Mouse (Mus musculus): Measurements from ENCODE around the gene Ubr1. TPM values are rescaled to one million over a fixed set of nuclear protein-coding genes. Genes with fewer than 3 reads are reported as not detected.
A peak's percentile ranks its signal among the peaks of the same experiment; 100 is the strongest.

Ubr1 gene
- total RNA-seq, 2 experiments from 2014 or later = 44.7 to 48.0 TPM

DNA sequence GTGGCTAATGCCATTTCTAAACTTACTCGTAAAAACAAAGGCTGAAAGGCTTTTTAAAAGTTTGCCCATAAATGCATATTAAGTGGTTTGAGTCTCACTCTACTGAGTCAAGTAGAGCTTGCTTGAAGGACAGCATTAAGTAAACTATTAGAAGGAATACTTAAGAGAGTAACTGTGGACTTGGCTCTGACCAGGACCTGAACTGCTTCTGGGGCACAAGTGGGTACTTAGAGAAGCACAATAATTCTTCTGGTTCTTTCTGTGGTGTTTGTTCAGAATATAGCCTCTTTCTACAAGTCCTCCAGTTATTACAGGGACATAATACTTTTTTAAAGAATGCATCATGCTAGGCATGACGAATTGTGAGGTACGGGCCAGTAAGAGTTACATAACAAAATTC, 5.0 kb downstream of the Ubr1 start:
- H3K4me3 ChIP-seq = no peak overlapping the region
- no peak for DNase-seq (ENCODE audit: low spot score in 2 of 2)

GRCm38 (mm10) chr2:120963110-120963509, 7.4 kb downstream of the Ubr1 start:
- no peak for DNase-seq (ENCODE audit: low spot score in 2 of 2)
- TF ChIP-seq CTCF (conservative IDR thresholded peaks at IDR 0.05) = no peak
- H3K4me3 ChIP-seq = no peak overlapping the region
- H3K27ac ChIP-seq = no peak overlapping the region

More for the DNA sequence above, 5.0 kb downstream of the Ubr1 start:
- H3K27ac ChIP-seq = no peak overlapping the region
- TF ChIP-seq CTCF (conservative IDR thresholded peaks at IDR 0.05) = no peak

DNA sequence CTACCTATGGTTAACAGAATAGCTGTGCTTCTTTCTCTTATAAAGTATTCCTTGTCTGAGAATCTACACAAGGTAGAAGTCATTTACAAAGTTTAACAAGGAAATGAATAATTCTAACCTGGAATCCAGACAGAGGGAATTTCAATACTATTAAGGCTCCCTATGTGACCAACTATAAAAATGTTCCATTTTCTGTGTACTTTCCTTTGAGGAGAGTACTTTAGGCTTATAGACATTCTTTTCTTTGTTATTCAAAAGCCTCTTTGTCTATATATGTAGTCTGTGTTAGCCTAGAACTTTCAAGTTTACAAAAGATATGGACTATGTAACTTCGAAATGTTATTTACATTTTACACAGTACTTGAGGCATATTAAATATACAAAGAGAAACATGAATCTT, 10.3 kb downstream of the Ubr1 start:
- H3K27ac ChIP-seq = no peak overlapping the region
- H3K4me3 ChIP-seq = no peak overlapping the region
- no peak for TF ChIP-seq CTCF (conservative IDR thresholded peaks at IDR 0.05)
- DNase-seq (ENCODE audit: low spot score in 2 of 2) = no peak

GRCm38 (mm10) chr2:120959827-120960226, 10.7 kb downstream of the Ubr1 start:
- H3K27ac ChIP-seq = no peak overlapping the region
- H3K4me3 ChIP-seq = no peak overlapping the region
- TF ChIP-seq CTCF (conservative IDR thresholded peaks at IDR 0.05) = no peak
- DNase-seq (ENCODE audit: low spot score in 2 of 2) = no peak

DNA sequence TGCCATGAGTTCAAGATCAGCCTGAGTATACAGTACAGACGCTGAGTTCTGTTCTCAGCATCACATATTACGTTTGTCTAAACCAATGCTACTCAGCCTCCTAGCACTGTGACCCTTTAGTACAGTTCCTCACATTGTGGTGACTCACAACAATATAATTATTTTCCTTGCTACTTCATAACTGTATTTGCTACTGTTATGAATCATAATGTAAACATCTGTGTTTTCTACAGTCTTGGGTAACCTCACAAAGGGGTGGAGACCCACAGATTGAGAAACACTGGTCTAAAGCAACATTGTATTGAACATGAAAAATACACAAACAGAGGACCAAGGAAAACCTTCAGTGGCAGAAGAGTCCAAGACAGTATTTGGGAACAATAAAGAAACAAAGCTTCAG, 11.2 kb downstream of the Ubr1 start:
- Histone ChIP-seq H3K4me3 (no peak overlapping the region), H3K27ac (no peak overlapping the region)
- TF ChIP-seq CTCF (conservative IDR thresholded peaks at IDR 0.05) = no peak
- DNase-seq (ENCODE audit: low spot score in 2 of 2) = no peak

GRCm38 (mm10) chr2:120952176-120952938, 18.2 kb downstream of the Ubr1 start:
- H3K4me3 ChIP-seq = no peak overlapping the region
- TF ChIP-seq CTCF (conservative IDR thresholded peaks at IDR 0.05) = no peak
- no peak for DNase-seq (ENCODE audit: low spot score in 2 of 2)
- no peak overlapping the region for H3K27ac ChIP-seq

DNA sequence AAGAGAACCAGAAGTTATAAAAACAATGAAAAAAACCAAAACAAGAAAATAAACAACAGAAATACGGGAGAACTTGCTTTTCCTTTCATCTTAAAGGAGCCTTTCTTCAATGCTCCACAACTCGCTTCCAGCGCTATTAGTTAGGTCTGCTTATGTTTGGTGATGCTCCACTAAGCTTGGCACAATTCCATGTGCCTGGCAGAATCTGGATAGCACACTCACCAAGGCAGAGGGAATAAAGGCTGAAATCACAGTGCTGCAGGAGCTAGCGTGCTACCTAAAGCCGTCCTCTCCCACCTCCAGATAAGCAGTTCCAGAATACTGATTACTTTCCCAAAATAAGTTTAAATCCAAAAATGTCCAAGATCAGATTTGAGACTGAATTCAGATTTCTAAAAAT, 19.3 kb downstream of the Ubr1 start:
- Histone ChIP-seq H3K4me3 (no peak overlapping the region), H3K27ac (0 out of 2 replicates have a peak overlapping the region, but pooled peaks have one; percentile 3)
- peak; percentile 29 to 47 for DNase-seq (ENCODE audit: low spot score in 2 of 2)
- no peak for TF ChIP-seq CTCF (conservative IDR thresholded peaks at IDR 0.05)

GRCm38 (mm10) chr2:120933038-120933437, 37.5 kb downstream of the Ubr1 start:
- no peak for DNase-seq (ENCODE audit: low spot score in 2 of 2)
- no peak for TF ChIP-seq CTCF (conservative IDR thresholded peaks at IDR 0.05)
- Histone ChIP-seq H3K27ac (no peak overlapping the region), H3K4me3 (no peak overlapping the region)

GRCm38 (mm10) chr2:120909556-120909955, 61.0 kb downstream of the Ubr1 start:
- TF ChIP-seq CTCF (conservative IDR thresholded peaks at IDR 0.05) = no peak
- DNase-seq (ENCODE audit: low spot score in 2 of 2) = no peak
- no peak overlapping the region for H3K27ac ChIP-seq
- H3K4me3 ChIP-seq = no peak overlapping the region

- H3K27ac ChIP-seq = no peak overlapping the region
- TF ChIP-seq CTCF (conservative IDR thresholded peaks at IDR 0.05) = no peak
- H3K4me3 ChIP-seq = no peak overlapping the region
- DNase-seq (ENCODE audit: low spot score in 2 of 2) = no peak
Observed at GRCm38 (mm10) chr2:120896361-120896760, 74.2 kb downstream of the Ubr1 start.

DNA sequence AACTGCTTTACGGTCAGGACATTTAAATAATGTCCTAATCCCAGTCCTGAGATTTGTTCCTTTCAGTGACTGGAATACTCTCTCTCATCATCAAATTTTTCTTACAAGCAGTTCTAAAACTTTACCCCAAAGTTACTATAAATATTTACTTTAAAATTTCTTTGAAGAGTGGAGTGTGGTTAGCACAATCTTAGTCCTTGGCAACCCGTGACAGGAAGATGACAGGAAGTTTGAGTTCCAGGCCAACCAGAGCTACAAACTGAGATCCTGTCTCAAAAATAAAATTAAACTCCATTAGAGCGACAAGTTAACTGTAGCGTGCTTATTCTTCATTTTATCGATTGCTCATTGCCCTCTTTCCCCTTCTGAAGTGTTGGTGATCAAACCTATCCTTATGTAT, 82.9 kb downstream of the Ubr1 start:
- no peak for DNase-seq (ENCODE audit: low spot score in 2 of 2)
- H3K27ac ChIP-seq = no peak overlapping the region
- no peak for TF ChIP-seq CTCF (conservative IDR thresholded peaks at IDR 0.05)

DNA sequence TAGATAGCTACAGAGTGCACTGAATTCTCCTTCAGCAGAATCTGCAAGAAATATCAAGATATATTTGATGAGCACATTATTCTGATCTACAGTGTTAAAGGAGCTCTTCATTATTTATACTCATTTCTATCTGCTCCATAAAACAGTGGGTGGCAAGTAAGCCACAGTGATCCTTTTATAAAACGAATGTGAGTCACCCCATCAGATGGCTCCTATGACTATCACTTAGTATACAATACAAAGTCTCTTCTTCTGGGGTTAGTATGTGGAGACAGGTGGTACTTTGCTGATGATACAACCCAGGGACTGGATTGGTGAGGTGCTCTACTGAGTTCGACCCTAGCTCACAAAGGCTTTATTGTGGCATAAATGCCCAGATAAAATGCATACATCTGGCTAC, 97.3 kb downstream of the Ubr1 start:
- no peak for DNase-seq (ENCODE audit: low spot score in 2 of 2)
- TF ChIP-seq CTCF (conservative IDR thresholded peaks at IDR 0.05) = no peak
- Histone ChIP-seq H3K4me3 (no peak overlapping the region), H3K27ac (peak overlapping the region; percentile 78)

More for the DNA sequence above, 82.9 kb downstream of the Ubr1 start:
- no peak overlapping the region for H3K4me3 ChIP-seq

DNA sequence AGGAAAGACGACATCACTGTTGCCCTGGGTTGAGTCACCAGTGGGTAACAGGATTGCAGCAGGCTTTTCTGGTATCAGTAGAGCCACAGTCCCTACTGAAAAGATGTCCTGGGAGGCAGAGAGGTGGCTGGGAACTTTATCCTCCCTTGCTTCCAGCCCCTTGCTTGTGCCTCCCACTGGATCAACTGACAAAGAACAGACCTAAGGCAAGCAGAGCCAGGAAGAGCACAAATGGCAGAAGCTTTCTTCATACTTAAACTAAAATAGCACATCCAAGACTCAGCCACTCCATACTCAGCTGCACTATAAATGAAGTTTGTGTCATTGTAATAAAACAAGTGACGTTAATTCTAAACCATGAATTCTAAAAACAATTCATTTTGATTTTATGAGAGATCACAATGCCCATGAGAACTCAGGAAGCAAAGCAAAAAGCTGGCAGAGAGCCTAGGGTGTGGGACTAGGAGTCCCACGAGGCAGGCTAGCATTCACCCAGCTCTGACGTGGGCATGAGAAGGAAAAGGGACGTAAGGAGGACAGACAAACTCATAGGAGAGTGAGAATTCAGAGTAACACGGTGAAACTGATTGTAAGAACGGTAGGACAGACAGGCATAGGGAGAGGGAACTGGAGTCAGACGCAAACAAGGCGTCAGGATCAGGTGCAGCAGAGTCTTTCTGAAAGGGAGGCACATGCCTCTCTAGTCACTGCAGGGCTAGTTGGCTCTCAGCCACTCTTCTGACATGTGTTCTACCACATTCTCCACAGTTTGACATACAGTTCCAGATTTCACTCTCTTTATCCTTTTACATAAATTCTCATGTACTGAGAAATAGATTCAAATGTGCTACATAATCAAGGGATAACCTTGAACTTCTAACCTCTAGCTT, 98.8 kb downstream of the Ubr1 start:
- H3K4me3 ChIP-seq = no peak overlapping the region
- no peak for TF ChIP-seq CTCF (conservative IDR thresholded peaks at IDR 0.05)
- DNase-seq (ENCODE audit: low spot score in 2 of 2) = no peak
- H3K27ac ChIP-seq = peak overlapping the region; percentile 78
